Mouse (Mus musculus): ENCODE measurements around the gene Tbc1d32. TPM values are rescaled to one million over a fixed set of nuclear protein-coding genes. Genes with fewer than 3 reads are reported as not detected.

Gene Tbc1d32
- polyA plus RNA-seq, 1 experiment from 2014 or later, result 3.0 TPM

DNA sequence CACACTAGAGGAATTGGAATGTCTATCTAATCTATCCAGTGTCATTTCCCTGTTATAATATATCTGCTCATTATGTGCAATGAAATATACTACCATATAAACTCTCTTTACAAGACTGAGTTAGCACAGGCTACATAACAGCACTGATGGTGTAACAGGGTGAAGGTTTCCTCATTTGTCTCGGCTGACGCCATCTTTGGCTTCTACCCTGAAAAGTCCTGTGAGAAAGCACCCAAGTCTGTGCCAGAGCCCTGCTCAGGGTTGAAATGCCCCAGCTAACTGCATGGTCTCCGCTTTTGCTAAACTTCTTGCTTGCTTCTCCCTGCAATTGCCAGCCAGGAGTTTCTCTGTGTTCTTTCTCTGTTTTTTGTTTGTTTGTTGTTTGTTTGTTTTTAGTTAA is 129.4 kb downstream of the Tbc1d32 start:
- Histone ChIP-seq H3K27me3 (ENCODE audit: insufficient read depth, poor library complexity, severe bottlenecking) (no peaks in the 10 kb centered on the region), H3K27ac (no peak overlapping the region), H3K4me3 (no peak overlapping the region), H3K36me3 (no peaks in the 10 kb centered on the region), H3K9me3 (no peaks in the 10 kb centered on the region), H3K4me1 (no peaks in the 10 kb centered on the region)
- WGBS, result 77% methylated on average over 3 of the region's 3 CpGs
- no peak for DNase-seq (ENCODE audit: low spot score)

DNA sequence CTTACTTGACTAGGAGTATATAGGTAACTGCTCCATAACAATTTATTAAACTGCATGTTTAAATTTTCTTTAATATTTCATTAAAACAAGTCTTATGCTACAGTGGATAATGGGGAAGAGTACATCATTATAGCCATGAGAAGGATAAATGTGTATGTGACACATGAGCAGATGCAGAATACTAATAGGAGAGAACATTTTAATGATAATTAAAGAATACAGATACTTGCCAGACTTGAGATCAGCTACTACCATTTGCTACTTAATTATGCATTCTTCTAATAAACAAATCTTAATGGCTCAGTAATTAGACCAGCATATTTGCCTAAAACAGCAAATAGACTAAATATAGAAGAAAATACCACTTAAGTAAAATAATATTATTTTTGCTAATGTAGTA is 131.7 kb downstream of the Tbc1d32 start:
- Histone ChIP-seq H3K27me3 (ENCODE audit: insufficient read depth, poor library complexity, severe bottlenecking) (no peaks in the 10 kb centered on the region), H3K9me3 (no peaks in the 10 kb centered on the region), H3K36me3 (no peaks in the 10 kb centered on the region), H3K4me3 (no peak overlapping the region), H3K4me1 (no peaks in the 10 kb centered on the region), H3K27ac (no peak overlapping the region)
- DNase-seq (ENCODE audit: low spot score), result no peak

DNA sequence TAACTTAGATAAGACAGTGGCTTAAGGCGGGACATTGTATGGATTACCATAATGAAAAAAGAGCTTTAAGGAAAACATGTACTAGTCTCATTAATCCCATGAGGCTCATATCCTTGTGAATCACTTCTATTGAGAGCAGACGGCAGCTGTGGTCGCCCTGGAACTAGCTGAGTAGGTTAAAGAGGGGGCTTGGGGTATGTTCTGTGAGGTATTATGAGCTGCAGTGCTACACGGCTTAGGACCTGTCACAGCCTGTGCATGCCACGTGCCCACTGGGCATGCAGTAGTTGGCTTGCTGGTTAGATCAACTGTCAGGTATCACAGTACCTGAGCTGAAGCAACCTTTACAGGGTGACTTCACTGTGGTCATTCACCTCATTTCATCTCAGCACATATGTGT is 133.9 kb downstream of the Tbc1d32 start:
- DNase-seq (ENCODE audit: low spot score), result no peak
- no peaks in the 10 kb centered on the region for H3K9me3 ChIP-seq
- H3K36me3 ChIP-seq, result no peaks in the 10 kb centered on the region
- H3K27ac ChIP-seq, result no peak overlapping the region
- no peak overlapping the region for H3K4me3 ChIP-seq
- H3K4me1 ChIP-seq, result no peaks in the 10 kb centered on the region
- H3K27me3 ChIP-seq (ENCODE audit: insufficient read depth, poor library complexity, severe bottlenecking), result no peaks in the 10 kb centered on the region
- WGBS, result 83% methylated on average over 5 of the region's 5 CpGs

DNA sequence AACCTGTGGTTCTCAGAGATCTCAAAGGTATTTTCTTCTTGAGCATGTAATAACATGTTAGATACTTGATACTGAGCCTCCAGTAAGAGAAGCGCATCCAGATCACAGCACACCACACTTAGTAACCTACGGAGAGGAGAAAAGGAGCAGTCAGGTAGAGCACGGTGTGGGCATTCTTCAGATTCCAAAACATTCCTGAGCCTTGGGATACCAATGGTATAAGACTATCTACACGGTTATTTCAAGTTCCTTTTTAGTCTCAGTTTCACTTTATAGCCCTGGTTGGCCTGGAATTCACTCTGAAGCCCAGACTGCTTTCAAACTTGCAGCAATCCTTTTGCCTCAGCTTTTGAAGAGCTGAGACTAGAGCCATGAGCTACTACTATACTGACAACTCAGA is 138.8 kb downstream of the Tbc1d32 start:
- Histone ChIP-seq H3K9me3 (no peaks in the 10 kb centered on the region), H3K27ac (no peak overlapping the region), H3K27me3 (ENCODE audit: insufficient read depth, poor library complexity, severe bottlenecking) (no peaks in the 10 kb centered on the region), H3K4me3 (no peak overlapping the region), H3K4me1 (no peaks in the 10 kb centered on the region), H3K36me3 (no peaks in the 10 kb centered on the region)
- no peak for DNase-seq (ENCODE audit: low spot score)
- WGBS, result 71% methylated on average over 4 of the region's 4 CpGs

DNA sequence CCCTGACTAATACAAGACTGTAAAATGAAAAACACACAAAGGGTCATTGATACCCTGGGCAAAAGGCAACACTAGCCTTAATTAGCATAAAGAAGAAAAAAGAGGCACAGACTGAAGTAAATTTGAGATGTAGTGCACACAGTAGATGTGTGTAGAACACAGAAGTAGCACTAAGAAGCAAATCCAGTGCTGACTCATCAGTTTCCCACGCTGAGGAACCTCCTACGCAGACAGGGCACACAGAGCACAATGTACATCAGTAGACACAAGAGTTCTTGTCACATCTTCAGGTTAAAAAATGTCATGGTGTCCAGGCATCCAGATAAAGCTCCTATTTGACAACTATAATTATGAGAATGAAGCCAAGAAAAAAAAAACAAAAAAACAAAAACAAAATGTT is 165.7 kb downstream of the Tbc1d32 start:
- Histone ChIP-seq H3K27me3 (ENCODE audit: insufficient read depth, poor library complexity, severe bottlenecking) (no peaks in the 10 kb centered on the region), H3K36me3 (no peaks in the 10 kb centered on the region), H3K27ac (no peak overlapping the region), H3K4me3 (no peak overlapping the region), H3K4me1 (no peaks in the 10 kb centered on the region), H3K9me3 (no peaks in the 10 kb centered on the region)
- DNase-seq (ENCODE audit: low spot score), result no peak
- 89% methylated on average over 2 of the region's 2 CpGs for WGBS

DNA sequence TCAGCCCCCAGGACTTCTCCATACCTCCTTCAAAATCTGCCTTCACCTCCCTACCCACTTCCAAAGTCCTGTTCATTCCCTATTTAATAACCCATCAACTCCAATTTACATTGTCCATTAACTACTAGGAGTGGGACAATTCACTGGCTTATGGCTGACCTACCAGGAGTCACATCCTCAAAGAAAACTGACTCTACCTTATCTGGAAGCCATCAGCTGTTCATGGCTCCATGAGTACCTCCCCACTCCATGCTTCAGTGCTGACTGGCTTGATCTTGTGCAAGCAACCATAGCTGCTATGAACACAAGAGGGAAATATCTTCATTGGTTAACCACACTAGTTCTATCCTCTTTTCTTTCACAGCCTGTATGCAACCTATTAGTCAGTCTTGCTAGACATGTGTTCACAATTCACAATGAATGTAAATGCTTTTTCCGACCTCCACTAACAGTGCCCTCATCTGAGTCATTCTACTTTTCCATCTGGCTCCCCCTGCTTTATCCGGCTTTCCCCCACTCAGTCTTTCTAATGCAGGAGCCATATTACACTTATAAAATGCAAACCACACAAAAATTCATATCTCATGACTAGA is 167.2 kb downstream of the Tbc1d32 start:
- H3K27ac ChIP-seq, result no peak overlapping the region
- H3K4me1 ChIP-seq, result no peaks in the 10 kb centered on the region
- no peaks in the 10 kb centered on the region for H3K27me3 ChIP-seq (ENCODE audit: insufficient read depth, poor library complexity, severe bottlenecking)
- H3K9me3 ChIP-seq, result no peaks in the 10 kb centered on the region
- no peak for DNase-seq (ENCODE audit: low spot score)
- WGBS, result 79% methylated on average over 2 of the region's 2 CpGs
- H3K36me3 ChIP-seq, result no peaks in the 10 kb centered on the region
- H3K4me3 ChIP-seq, result no peak overlapping the region

DNA sequence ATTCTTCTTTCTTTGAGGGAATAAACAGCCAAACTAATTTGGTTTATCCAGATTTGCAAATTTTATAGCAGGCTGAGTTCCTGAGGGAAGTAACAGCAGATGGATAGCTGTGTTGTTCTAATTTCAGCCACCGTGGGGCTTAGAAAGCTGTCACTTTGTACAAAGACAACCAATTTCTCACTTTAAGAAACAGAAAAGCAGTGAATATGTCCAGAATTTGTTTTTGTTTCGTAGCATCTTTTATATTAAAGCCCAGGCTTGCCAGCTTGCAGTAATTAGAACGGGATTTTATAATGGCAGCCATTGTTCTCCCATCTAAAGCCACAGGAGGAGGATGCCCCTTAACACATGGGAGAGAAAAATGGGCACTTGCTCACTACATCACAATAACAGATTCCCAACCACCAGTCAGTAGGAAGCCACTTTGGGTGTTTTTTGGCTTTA is 169.5 kb downstream of the Tbc1d32 start:
- DNase-seq (ENCODE audit: low spot score), result no peak
- Histone ChIP-seq H3K4me3 (no peak overlapping the region), H3K4me1 (no peaks in the 10 kb centered on the region), H3K36me3 (no peaks in the 10 kb centered on the region), H3K27me3 (ENCODE audit: insufficient read depth, poor library complexity, severe bottlenecking) (no peaks in the 10 kb centered on the region), H3K9me3 (no peaks in the 10 kb centered on the region), H3K27ac (no peak overlapping the region)
- WGBS, result 78% methylated on average over 3 of the region's 3 CpGs

DNA sequence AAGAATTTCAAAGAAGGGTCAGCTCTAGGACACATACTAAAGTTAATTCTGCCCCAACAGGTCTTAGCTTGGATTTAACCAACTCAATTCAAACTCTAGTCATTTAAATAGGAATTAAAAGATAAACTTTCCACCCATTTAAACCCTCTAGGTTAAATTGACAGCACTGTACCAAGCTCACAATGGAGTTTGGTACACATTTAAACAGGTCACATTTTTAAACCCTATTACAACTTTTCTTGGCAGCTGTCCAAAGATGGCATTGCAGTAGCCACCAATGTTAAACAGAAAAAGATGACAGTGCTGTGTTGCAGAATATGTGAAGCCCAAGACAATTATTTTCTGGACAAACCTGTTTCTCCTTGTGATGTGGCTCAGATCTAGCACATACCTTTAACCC is 203.1 kb downstream of the Tbc1d32 start:
- no peak overlapping the region for H3K4me3 ChIP-seq
- H3K27ac ChIP-seq, result no peak overlapping the region
- H3K9me3 ChIP-seq, result no peaks in the 10 kb centered on the region
- H3K36me3 ChIP-seq, result no peaks in the 10 kb centered on the region
- no peaks in the 10 kb centered on the region for H3K27me3 ChIP-seq (ENCODE audit: insufficient read depth, poor library complexity, severe bottlenecking)
- H3K4me1 ChIP-seq, result no peaks in the 10 kb centered on the region
- no peak for DNase-seq (ENCODE audit: low spot score)

DNA sequence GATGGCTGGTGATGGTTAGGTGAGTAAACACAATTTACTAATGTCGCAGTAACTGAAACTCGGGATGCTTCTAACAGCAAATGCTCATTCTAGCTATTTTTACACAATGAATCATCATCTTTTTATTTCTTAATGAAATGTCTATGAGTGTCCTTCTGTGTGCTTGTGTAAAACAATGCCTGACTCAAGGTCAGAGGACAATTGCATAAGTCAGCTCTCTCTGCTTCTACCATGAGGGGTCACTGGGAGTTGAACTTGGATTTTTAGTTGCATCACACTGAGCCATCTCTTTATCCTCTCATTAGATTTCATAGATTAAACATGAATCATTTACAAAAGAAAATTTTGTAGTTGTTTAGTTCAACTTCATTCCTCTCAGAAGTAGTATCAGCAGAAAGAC is 203.9 kb downstream of the Tbc1d32 start:
- no peak overlapping the region for H3K27ac ChIP-seq
- H3K36me3 ChIP-seq, result no peaks in the 10 kb centered on the region
- no peak overlapping the region for H3K4me3 ChIP-seq
- no peaks in the 10 kb centered on the region for H3K4me1 ChIP-seq
- no peaks in the 10 kb centered on the region for H3K27me3 ChIP-seq (ENCODE audit: insufficient read depth, poor library complexity, severe bottlenecking)
- WGBS, result 87% methylated on average over 2 of the region's 2 CpGs
- no peaks in the 10 kb centered on the region for H3K9me3 ChIP-seq
- no peak for DNase-seq (ENCODE audit: low spot score)

DNA sequence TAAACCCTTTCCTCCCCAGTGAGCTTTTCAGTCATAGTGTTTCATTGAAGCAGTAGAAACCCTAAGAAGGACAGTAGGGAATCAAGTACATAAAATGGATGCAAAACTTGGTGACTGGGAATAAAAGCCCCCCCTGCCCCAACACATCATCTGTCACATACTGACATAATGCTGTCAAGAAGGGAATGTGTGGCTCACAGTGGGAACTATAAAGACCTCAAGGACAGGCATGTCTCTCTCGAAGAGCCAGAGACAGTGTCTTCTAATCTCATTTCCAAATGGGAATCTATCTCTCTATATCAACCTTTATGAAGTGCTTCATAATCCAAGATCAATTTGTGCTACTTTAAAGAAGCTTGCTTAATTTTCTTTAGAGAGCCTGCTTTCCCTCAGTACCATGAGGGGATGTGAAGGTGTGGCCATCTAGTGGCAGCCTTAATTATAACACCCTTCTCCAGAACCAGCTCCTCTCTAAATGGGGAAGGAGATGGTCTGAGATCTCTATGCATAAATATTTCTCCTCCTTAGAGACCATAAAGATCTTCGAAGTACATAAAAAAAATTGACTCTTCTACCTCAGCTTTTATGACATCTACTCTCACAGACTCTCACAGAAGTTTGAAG is 248.5 kb downstream of the Tbc1d32 start:
- no peak for DNase-seq (ENCODE audit: low spot score)
- no peaks in the 10 kb centered on the region for H3K36me3 ChIP-seq
- no peak overlapping the region for H3K27ac ChIP-seq
- no peaks in the 10 kb centered on the region for H3K9me3 ChIP-seq
- 30% methylated on average over 2 of the region's 2 CpGs for WGBS
- no peaks in the 10 kb centered on the region for H3K4me1 ChIP-seq
- no peaks in the 10 kb centered on the region for H3K27me3 ChIP-seq (ENCODE audit: insufficient read depth, poor library complexity, severe bottlenecking)
- no peak overlapping the region for H3K4me3 ChIP-seq

DNA sequence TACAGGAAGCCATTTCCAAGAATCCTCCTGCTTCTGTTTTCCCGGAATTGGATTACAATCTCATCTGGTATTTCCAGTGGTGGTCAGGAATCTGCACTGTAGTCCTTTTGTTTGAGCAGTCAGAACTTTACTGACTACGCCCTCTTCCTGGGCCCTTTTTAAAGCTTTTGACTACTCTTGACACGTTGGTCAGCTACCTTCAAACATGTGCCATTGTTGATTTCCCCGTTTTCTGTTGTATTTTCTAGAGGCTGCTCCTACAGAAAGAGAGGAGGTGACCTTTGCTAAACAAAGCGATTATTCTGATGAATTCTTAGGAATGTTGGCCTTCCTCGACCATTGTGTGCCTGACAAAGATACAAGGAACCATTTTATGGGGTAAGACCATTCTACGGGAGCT is 250.5 kb downstream of the Tbc1d32 start:
- 77% methylated on average over 7 of the region's 7 CpGs for WGBS
- H3K9me3 ChIP-seq, result no peaks in the 10 kb centered on the region
- no peaks in the 10 kb centered on the region for H3K36me3 ChIP-seq
- H3K27ac ChIP-seq, result no peak overlapping the region
- no peak overlapping the region for H3K4me3 ChIP-seq
- no peak for DNase-seq (ENCODE audit: low spot score)
- no peaks in the 10 kb centered on the region for H3K27me3 ChIP-seq (ENCODE audit: insufficient read depth, poor library complexity, severe bottlenecking)
- no peaks in the 10 kb centered on the region for H3K4me1 ChIP-seq

Other genes starting within 250 kb of the Tbc1d32 start
- 8.1 and 9.1 TPM in 2 replicates for gene Msl3l2, start 121.8 kb downstream of the Tbc1d32 start, polyA plus RNA-seq (2016; fragmentation: Nextera tagmentation; extraction: Ambion mirVana)
- gene Gja1, start 148.6 kb upstream of the Tbc1d32 start, polyA plus RNA-seq (2016; fragmentation: Nextera tagmentation; extraction: Ambion mirVana), result 141 and 251 TPM in 2 replicates

All from heart, embryonic 10.5 days (tissue).